Mouse (Mus musculus) MN1 (cell line): ENCODE results near the gene Slc1a2.

Source experiments
- DNase-seq: peaks from one replicate; pipeline ENCODE4 v3.0.0-alpha.2; 2016; ENCODE audit warnings: low spot score

Gene Slc1a2

DNA sequence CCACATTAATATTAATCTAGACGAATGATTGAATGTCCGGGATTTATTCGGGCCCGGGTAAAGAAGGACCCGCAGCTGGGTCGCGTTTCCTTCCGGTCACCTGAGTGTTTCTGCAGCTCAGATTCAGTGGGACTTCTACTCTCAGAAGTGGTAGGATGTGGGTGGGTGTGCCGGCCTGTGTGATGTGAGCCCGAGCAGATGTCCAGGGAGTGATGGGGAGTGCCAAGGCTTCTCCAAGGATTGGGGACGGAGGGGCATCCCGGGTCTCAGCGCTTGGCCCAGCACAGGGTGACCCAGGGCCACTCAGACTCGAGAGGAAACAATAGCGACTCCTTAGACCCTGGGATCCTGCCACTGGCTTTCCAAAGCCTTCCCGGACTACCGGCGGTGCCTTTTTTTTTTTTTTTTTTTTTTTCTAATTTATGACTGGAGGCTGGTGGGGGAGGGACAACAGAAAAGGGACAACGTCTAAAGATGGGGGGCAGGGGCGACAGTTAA, at the start of gene Slc1a2:
Slc1a2 (plus strand) TSS at position 497 of the 498 bp plus-strand sequence.
- no peak for DNase-seq

DNA sequence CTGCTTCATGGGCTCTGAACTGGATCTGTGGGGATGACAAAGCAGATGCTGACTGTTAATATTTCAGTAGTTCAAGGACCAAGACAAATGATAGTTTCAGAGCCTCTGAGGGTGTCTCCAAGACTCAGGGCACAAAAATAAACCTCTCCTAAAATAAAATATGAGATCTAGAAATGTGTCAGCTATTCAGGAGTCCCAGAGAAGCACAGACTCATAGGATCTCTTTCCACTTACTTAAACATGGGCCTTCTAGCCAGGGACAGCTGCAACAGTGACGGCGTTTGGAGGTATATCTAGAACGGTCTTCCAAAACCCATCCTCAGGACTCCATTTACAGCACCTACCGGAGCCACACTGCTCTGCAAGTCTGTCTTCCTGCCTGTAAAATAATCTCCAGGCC, 48.0 kb upstream of the Slc1a2 start:
- no peak for DNase-seq

DNA sequence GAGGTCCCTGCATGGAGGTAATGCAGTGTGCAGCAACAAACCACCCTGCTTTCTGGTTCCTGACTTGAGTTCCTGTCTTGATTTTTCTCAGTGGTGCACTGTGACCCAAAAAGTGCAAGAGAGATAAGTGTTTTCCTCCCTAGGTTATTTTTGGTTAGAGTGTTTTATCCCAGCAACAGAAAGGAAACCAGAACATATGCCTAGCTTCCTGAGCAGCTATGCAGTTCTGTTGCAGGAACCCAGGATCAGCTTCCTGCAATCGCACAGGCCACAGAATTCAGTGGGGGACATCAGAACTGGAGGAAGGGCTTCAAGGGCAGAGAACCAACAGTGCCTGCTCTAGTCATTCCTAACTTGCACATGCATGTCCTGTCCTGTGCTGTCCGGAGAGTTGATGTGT, 41.8 kb upstream of the Slc1a2 start:
- no peak for DNase-seq

DNA sequence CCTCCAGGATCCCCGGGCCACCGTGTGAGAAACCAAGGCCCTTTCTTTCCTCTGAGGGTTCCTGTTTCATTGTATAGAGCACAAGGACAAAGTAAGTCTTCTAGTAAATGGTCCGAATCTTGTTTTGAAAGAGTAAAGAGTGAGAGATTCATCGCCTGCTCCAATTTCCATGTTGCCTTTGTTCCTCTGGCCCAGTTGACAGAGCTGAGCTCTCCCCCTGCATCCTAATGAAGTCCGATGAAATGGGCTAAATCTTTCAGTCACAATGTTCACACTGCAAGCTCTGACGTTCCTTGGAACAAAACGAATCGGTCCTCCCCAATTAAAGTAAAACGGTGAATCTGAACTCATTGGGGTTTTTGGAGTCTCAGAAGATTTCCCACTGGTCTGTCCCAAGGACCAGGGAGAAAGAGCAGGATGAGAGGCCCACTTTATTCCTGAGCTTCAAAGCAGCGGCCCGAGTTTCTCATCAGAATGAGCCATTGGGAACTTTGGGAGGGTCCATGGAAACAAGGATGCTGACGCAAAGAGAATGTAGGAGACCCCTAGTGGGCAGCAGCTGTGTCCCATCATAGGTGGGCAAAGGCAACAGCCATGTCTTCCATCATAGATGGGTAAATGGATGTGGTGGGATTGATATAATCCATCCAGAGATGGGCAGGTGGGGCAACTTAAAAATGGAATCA, 37.6 kb upstream of the Slc1a2 start:
- no peak for DNase-seq

DNA sequence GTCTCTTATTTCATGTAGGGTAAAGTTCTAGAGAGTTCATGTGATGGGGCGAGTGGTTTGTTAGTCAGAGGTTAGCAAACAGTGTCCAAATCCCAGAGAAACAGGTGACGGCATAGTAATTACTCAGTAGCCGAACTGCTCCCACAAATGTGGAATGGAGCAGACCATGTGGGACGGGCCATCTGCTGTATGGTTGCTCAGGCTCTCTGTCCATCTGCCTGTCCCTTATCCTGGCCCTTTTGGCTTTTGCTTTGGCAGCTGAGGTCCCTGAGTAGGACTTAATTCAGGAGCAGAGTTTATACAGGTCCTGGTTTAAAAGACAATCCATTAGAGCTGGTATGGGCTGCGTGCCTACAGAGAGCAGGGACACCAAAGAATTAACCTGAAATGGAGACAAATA, 36.3 kb upstream of the Slc1a2 start:
- DNase-seq: no peak

DNA sequence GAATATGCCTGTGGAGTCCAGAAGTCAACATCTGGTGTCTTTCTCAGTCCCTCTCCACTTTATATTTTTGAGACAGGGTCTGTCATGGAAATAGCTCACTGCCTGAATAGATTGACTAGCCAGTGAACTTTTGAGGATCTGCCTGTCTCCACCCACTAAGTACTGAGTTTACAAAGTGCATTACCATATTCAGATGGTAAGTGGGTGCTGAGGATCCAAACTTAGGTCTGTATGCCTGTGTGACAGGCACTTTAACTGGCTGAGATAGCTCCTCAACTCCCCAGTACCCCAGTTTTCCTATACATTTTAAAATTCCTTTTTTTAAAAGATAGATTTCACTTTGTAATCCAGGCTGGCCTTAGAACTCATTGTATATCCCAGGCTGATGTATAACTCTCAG, 35.5 kb upstream of the Slc1a2 start:
- DNase-seq: no peak

DNA sequence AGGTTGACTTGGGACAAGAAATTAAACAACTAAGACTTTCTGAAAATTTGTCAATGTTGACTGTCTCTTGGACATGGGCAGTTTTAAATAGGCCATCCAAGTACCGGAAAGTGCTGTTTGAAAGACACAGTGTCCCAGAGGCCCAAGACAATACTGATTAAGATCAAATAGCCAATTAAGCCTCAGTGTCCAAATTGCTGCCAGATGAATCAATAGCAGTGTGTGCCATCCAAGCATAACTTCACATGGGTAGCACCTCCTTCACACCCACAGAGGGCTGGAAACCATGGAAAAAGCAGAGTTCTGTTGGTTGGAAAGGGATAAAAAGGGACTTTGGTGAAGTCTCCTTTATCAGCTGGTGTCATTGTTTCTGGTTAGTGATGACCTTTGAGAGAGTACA, 33.9 kb upstream of the Slc1a2 start:
- DNase-seq: no peak

DNA sequence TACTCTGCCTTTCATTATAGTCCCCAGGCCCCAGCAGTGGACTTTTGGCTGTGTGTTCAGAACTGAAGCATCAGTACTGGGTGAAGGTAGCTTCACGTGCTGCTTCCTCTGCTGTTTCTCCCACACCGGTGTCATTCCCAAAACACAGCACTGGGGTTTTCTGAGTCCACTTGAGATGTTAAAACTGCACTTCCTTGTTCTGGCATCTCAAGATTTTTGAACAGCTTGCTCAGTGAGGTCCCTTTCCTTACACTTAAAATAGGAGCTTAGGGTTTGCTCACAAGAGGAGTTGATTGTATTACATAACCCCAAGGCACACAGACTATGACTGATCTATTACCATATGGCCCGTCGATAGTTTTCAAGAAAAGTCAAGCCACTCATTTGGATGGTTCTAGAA, 26.1 kb upstream of the Slc1a2 start:
- DNase-seq: no peak

DNA sequence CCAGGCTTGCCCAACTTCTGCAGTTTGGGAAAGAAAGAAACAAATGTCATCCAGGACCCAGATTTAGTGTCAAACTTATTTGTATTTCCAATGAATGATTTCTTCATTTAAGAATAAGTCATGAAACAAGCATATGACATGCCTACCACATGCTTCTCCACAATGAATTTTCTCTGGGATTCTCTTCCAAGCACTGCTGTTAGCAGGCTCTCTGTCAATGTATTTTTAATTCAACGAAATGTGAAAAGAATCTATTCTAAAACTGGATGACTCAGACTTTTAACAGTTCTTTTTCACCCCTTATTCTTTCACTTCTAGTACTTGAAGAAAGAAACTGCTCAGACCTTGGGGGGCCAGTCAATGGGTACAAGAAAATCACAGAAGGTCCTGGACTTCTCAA, 24.4 kb upstream of the Slc1a2 start:
- no peak for DNase-seq

DNA sequence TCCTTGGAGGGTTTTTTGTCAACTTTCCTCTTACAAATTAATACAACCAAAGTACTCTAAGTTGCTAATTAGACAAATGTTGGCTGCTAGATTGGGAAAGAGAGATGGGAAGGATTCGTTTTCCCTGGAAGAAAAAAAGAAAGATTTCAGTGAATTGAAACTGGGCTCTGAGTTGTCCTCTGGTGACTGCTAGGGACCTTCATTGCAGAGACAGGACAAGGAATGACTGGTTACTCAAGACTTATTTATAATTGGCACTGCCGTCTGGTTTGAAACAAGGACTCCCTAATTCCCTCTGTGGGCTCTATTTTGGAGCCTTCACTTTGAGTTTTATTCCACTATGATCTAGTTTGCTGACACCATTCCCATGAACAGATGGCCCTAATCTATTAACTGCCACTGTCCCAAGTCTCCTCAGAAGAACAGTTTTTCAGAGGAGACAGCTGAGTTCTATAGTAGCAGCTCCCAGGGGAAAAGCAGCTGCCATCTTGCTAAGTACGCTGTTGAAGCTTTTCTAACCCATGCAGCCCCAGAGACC, 22.9 kb upstream of the Slc1a2 start:
- DNase-seq: no peak

DNA sequence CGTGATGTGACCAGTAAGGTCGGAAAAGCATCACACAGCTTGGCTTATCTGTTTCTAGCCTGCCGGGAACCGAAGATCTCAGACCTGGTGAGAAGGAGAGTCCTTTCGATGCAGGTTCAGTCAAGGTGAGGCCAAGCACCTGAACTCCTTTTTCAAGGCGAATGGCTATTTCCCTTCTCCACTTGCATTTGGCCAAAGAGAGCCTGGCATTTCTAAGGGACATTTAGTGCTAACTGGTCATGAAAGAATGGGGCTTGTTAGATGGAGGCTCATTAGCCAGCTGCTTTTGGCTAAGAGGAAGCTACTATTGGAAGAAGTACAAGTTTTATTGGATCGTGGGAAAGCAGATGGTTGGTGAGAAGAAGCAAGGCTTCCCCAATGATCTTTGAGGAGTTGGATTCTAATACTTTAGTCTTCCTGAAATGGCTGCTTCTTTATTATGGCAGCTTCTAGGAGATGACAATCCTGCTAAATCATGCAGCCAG, 22.3 kb upstream of the Slc1a2 start:
- no peak for DNase-seq

DNA sequence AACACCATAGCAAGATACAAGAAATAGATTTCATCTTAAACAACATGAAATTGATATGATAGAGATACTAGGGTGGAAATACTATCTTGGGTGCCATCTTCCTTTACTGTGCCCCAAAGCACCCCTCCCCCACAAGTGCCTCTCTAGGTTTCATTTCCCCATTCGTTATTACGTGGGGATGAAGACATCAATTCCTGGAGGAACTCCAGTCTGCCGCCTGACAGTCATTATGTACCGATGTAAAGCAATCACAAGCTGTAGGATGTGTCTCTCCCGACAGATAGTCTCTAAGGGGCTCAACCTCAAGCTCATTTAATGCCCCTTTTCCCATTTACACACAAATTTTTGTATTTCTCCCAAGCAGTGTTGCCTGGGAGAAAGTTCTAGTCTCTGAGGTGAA, 20.3 kb upstream of the Slc1a2 start:
- no peak for DNase-seq

DNA sequence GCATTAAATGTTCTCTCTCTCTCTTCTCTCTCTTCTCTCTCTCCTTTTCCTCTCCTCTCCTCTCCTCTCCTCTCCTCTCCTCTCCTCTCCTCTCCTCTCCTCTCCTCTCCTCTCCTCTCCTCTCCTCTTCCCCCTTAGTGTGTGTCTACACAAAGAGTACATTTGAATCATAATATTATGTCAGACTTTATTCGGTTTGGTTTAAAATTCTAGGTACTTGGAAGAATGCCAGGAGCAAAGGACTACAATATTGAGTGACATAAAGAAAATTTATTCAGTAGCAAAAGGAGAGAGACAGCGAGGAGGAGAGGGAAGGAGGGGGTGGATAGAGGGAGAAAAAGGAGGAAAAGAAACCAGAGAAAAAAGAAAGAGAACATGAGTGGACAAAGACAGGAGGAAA, 19.8 kb upstream of the Slc1a2 start:
- DNase-seq: no peak

DNA sequence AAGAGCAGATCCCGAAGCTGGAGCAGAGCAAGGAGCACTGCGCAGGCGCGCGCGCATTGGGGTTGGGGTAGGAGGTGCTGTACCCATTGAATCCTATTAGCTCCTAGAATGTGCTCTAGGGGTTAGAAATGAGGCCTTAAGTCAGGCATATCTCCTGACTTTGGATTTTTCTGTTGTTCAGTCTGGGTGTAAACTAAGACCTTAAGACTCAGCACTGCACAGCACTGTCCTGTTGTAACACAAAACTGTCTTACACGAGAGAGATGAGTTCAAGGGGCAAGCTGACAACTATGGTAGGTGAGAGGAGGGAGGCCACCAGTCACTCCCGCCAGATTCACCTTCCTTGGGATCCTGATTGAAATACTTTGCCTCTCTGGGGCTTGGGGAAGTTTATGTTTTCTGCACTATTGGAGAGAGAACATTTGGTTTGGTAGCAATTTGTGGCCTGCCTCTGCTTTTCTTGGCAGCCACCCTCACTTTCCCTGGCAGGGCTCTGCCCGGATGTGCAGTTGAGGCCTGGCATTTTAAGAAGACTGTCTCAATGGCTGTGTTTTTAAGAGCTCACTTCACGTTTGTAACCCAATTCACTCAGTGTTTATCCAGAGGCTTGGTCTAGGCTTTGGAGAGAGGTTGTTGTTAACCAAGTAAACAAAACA, 9.5 kb upstream of the Slc1a2 start:
- no peak for DNase-seq

DNA sequence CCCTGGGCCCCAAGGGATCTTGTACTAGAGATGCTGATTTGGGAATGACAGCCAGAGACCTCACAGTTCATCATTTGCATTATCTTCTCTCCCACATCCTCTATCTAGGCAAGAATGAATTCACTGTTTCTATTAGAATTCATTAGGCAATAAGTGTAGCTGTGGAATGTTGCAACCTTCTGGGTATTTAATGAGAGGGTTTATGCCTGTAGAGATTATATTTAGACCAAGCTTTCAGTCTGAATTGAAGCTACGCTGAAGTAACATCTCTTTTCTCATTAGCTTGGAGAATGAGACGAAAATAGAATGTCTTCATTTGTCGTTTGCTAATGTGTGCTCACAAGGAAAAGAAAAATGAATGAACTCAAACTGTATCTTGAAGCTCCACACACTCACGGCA, 8.1 kb upstream of the Slc1a2 start:
- no peak for DNase-seq

DNA sequence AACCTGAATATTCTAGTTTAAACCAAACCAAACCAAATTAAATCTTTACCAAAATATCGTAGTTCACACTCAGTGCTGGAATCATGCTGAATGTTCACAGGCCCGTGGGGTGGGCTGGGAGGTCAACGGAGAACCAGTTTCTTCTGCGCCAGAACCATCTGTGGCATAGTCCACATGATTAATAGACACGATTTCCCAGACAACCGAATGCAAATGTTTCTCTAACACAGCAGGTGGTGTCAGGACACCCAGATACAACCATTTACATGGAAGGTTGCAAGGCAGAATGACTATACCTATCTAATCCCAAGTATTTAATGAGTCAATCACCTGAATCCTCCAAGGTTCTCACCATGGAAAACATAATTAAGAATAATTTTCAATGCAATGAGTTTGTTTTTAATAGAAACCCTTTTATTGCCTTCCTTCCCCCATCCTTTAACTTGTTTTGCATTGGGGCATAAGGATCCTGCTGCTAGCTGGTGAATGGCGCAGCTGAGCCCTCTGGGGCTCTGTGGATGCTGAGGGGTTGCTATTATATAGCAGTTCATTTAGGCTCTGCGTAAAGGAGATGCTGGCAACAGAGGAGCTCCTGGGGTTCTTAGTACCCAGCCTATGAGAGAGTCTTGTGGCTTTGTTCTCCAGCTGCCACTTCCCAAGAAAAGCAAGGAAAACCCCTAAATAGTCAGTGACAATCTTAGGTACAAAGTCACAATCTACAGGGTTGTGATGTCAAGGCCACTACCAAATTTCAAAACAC, 2.3 kb upstream of the Slc1a2 start:
- DNase-seq: no peak

DNA sequence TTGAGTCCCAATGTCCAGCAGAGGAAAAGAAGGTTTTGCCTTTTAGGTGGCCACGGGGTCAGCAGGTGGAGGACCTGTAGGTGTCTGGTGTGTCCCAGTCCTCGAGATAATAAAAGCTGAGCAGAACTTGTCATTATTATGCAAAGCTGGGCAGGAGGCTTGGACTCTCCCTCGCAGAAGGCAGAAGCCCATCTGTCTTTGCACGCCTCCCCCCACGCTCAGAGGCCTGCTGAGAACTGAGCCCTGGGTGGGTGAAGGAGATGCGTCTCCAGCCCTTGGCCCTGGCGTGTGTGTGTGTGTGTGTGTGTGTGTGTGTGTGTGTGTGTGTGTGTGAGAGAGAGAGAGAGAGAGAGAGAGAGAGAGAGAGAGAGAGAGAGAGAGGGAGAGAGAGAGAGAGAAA, 733 bp upstream of the Slc1a2 start:
- no peak for DNase-seq

DNA sequence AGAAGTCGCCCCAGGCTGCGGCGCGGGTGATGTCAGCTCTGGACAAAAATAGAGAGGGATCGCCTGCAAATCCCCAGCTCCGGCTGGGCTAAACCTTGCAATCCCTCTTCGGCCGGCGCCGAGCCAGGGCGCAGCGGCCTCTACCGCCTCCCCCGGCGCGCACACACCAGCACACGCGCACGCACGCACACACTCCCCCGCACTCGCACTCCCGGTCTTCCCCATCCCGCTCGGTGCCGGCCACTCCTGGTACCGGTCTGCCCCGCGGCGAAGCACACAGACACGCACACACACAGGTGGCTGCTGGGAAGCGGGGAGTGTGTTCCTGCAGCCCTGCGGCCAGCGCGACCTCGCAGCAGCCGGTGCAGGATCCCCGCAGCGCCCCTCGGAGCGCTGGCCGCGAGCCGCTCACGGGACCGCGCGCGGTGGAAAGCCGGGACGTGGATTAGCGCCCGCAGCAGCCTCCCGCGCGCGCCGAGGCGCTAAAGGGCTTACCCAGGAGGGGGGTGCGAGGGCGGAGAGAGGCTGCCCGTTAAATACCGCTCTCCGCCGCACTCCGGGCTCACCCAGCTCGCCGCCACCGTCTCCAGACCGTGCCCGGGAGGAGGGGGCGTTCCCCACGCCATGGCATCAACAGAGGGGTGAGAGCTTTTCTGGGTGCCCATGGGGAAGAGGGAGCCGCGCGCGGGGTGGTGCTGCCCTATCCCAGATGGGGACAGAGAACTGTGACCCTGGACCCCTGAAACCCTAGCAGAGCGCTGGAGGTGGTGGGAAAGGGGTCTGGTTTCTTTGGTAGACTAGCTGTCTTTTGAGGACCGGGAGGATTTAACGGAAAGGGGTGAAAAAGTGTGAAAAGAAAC, 432 bp downstream of the Slc1a2 start:
- no peak for DNase-seq

DNA sequence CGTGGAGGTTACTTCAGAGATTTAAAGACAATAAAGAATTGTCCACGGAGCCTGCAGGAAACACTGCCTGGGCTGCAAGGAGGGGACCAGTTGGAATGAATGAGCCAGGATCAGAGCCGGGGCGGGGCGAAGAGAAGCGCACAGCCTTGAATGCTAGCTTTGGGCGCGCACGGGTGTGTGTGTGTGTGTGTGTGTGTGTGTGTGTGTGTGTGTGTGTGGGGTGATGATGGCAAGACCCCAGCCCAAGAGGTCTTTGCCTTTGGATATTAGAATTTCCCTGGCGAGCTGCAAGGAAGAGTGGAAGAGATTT, 1.0 kb downstream of the Slc1a2 start:
- DNase-seq: no peak

DNA sequence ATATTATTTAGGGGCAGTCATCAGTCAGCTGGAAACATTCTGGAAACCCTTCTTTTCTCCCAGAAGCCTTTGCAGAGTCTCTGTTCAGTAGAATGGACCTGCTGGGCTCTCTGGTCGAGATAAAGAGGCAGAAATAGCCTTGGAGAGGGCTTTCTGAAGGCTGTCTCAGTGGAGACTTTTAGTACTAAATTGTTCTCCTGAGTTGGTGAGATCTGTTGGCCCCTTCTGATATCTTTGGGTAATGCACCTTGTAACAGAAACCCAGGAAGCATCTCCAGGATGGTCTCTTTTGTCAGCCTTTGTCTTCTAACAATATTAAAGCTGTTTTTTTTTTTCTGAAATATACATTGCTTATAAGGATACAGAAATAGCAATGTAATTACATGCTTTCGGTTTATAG, 2.6 kb downstream of the Slc1a2 start:
- no peak for DNase-seq

DNA sequence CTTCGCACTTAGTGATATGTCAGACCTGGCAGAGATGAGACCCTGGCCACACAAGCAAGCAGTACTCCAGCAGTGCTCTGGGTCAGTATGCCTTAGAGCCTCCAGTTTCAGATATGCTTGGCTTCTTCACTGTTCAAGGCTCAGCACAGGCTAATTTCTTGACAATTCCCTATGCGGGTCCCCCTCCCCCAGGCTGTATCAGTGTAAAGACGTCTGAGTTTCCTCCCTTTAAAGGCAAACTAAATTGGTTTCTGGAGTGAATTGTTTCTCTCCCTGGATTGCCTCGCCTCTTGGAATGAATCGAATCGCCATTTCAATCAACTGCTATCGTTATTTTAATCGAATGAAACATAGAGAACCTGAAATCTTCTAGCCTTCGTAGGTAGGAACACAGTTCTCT, 4.5 kb downstream of the Slc1a2 start:
- DNase-seq: no peak

DNA sequence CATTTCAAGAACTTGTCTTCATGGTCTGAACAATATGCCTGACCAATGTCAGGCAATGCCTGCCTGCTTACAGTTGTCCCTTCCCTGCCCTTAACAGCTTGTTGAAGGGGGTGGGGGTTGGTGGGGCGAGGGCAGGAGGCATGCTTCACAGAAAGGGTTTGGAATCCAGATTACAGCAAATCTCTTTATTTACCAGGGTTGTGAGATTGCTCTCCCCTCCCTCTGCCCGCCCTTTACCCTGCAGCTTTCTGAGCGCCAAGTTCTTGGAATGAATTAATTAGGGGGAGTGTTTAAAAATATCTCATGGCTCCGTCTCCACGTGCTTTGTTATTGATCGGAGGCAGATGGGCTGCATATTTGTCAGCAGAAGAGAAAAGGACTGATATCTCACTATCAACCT, 4.9 kb downstream of the Slc1a2 start:
- DNase-seq: no peak
